Mouse (Mus musculus): ENCODE measurements around the gene Cyb5r3.

- peak; percentile 62 for TF ChIP-seq EP300 (IDR thresholded peaks at IDR 0.05; ENCODE audit: low read depth)
- TF ChIP-seq CTCF (IDR thresholded peaks at IDR 0.05; ENCODE audit: low read depth) = no peak
These were observed 2.3 kb downstream of the Cyb5r3 start for GRCm38 (mm10) chr15:83169772-83170722.
